Mouse (Mus musculus) heart, embryonic 11.5 days (tissue): Measurements from ENCODE around the gene Odf2l. TPM values are rescaled to one million over a fixed set of nuclear protein-coding genes. Genes with fewer than 3 reads are reported as not detected.
A peak's percentile ranks its signal among the peaks of the same experiment; 100 is the strongest.

Experiments
- ATAC-seq: fragments of 200-750 bp; cut with Nextera tagmentation; replicated peaks from 2 replicates; pipeline ENCODE4 v1.8.0; 2017; ENCODE audit warnings: moderate library complexity; ENCODE audit not compliant: insufficient number of reproducible peaks, low FRiP score, low TSS enrichment
- H3K27ac ChIP-seq: fragments of 300-500 bp; sonication (generic); 2 replicates; pipeline ENCODE4 v1.5.1; 2014; ENCODE audit warnings: mild to moderate bottlenecking, low read depth, low read length
- H3K27me3 ChIP-seq: fragments of 300-500 bp; sonication (generic); 2 replicates; pipeline ENCODE4 v1.6.1; 2014; ENCODE audit warnings: mild to moderate bottlenecking, low read length, mixed read lengths; ENCODE audit not compliant: control insufficient read depth, insufficient read depth
- H3K36me3 ChIP-seq: fragments of 300-500 bp; sonication (generic); 2 replicates; pipeline ENCODE4 v1.6.1; 2014; ENCODE audit warnings: mild to moderate bottlenecking, low read length, moderate library complexity, mixed read lengths; ENCODE audit not compliant: control insufficient read depth, insufficient read depth
- H3K4me1 ChIP-seq: fragments of 300-500 bp; sonication (generic); 2 replicates; pipeline ENCODE4 v1.6.1; 2014; ENCODE audit warnings: low read length; ENCODE audit not compliant: control insufficient read depth, insufficient read depth
- H3K4me2 ChIP-seq: fragments of 300-500 bp; sonication (generic); 2 replicates; pipeline ENCODE4 v1.6.1; 2014; ENCODE audit warnings: mild to moderate bottlenecking, moderate library complexity
- H3K4me3 ChIP-seq: fragments of 300-500 bp; sonication (generic); 2 replicates; pipeline ENCODE4 v1.5.1; 2014; ENCODE audit warnings: low read depth, low read length
- H3K9ac ChIP-seq: fragments of 300-500 bp; sonication (generic); 2 replicates; pipeline ENCODE4 v1.6.1; 2014; ENCODE audit warnings: mild to moderate bottlenecking, low read depth, low read length, moderate library complexity
- H3K9me3 ChIP-seq: fragments of 300-500 bp; sonication (generic); replicated peaks from 2 replicates; pipeline ENCODE4 v1.6.1; 2016; ENCODE audit warnings: low read length; ENCODE audit not compliant: control insufficient read depth
- WGBS: fragments of 180-500 bp; shearing (Covaris S2); extraction: QIAGEN DNeasy Blood & Tissue Kit; methylation state at CpG from one replicate; pipeline ENCODE4 v1.1.7; 2014; ENCODE audit not compliant: insufficient replicate concordance; 5-methylcytosine and 5-hydroxymethylcytosine counted together
- polyA plus RNA-seq: library from polyadenylated mRNA; unstranded; fragments of >200 nt; fragmentation: Nextera tagmentation; extraction: Ambion mirVana; gene quantifications from 2 replicates; pipeline ENCODE4 v1.2.1, GENCODE M21; 2014

Gene Odf2l
- polyA plus RNA-seq, 1 experiment from 2014 or later: 13.9 TPM

DNA sequence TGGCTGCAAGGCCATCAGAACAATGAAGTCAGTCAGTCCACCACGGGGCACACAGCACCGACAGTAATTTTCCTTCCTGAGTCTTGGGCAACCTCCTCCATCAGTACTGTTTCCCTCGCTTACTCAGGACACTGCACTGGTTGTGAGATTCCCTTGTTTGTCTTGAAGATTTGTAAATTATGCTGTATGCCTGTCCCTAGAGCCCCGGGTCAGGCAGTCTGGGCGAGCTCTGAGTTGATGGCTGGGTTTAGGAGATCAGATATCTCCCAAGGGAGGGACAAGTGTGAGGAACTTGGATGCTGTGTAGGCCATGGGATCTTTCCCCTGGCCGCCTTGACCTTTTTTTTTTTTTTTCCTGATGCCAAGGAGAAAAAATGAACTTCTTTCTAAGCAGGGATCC is 19.1 kb upstream of the Odf2l start, which contains the start of gene Clca2:
TSS of gene Clca2 (minus strand) at position 153 of the 400 bp plus-strand sequence.
- H3K9me3 ChIP-seq: no peaks in the 10 kb centered on the region
- 61% methylated on average over 6 of the region's 6 CpGs for WGBS
- ATAC-seq: no peak
- no peaks in the 10 kb centered on the region for H3K36me3 ChIP-seq
- H3K27me3 ChIP-seq: no peaks in the 10 kb centered on the region
- H3K9ac ChIP-seq: no peak within 1 kb of the TSS
- no peak within 1 kb of the TSS for H3K27ac ChIP-seq
- no peak within 1 kb of the TSS for H3K4me3 ChIP-seq
- H3K4me1 ChIP-seq: peaks cover 7% of the 10 kb centered on the region; the same call in 1 of the 2 replicates
- H3K4me2 ChIP-seq: no peak within 1 kb of the TSS

DNA sequence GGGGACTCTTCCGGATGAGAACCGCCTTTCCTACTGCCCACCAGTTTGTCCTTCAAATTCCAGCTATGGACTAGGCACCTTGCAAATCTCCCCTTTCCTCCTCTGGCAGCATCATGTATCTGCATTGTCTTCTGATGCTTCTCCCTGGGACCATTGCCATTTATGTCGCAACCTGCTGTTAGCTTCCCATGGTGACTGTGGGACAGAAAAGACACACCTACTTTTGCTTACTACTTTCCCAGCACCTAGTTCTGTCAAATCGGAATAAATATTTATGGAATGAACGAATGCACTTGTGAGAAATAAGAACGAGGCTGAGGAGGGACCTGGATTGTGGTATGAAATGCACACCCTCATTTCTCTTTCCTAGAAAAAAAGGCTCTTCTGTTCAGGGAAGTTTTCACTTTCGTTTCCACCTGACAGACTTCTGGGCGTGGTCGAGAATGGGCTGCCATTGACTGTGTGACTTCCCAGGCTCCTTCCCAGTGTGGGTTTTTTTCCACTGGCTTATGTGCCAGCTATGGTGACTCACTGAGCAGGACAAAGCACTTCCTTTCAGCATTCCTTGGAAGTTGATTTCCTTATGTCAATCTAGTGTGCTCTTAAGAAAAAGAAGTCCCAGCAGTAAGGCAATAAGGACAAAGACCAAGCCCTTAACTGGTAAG is 16.4 kb upstream of the Odf2l start:
- H3K9me3 ChIP-seq: no peaks in the 10 kb centered on the region
- H3K36me3 ChIP-seq: no peaks in the 10 kb centered on the region
- H3K27me3 ChIP-seq: no peaks in the 10 kb centered on the region
- H3K4me3 ChIP-seq: no peak overlapping the region
- H3K9ac ChIP-seq: no peak overlapping the region
- ATAC-seq: 0 out of 2 replicates have a peak, but pooled peaks have one; percentile 46
- no peak overlapping the region for H3K4me2 ChIP-seq
- no peak overlapping the region for H3K27ac ChIP-seq
- 73% methylated on average over 9 of the region's 9 CpGs for WGBS
- H3K4me1 ChIP-seq: peaks cover 7% of the 10 kb centered on the region; the same call in 1 of the 2 replicates

DNA sequence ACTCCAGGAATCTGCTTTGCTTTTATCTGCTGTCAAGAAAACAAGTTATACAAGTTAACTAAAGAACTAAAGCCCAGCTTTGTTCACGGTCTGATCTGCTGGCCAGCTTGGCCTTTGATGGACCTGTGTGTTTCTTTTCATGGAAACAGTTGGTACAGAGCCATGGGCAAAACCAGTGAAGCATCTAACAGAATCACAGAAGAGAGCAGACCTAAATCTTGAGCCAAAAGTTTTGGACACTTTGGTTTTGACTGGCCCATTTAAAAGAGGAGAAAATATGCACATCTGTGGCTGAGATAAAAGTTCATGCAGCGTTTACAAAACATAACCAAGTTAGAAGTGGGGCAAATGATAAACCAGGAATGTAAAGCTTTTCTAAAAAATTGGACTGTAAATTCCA is 15.1 kb upstream of the Odf2l start:
- no peak for ATAC-seq
- no peaks in the 10 kb centered on the region for H3K36me3 ChIP-seq
- no peak overlapping the region for H3K4me2 ChIP-seq
- H3K4me3 ChIP-seq: no peak overlapping the region
- no peak overlapping the region for H3K9ac ChIP-seq
- peaks cover 7% of the 10 kb centered on the region; the same call in 1 of the 2 replicates for H3K4me1 ChIP-seq
- no peaks in the 10 kb centered on the region for H3K9me3 ChIP-seq
- H3K27me3 ChIP-seq: no peaks in the 10 kb centered on the region
- 58% methylated on average over 2 of the region's 2 CpGs for WGBS
- H3K27ac ChIP-seq: no peak overlapping the region

DNA sequence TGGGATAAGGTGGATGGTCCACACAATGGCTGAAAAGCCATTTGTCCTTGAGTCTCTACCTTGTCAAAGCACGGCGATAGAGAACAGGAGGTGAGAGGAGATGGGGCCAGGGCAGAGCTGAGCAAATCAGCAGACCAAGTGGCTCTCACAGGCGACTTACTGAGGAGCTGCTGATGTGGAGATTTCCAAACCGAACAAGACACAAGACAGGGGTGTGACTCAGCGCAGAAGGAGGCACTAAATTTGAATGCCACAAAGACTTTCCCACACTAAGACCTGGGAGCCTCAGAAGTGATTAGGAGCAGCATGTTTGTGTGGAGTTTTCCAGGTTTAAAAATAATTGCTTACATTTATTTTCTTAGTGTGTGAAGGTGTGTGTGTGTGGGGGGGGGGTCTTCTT is 14.6 kb upstream of the Odf2l start:
- Histone ChIP-seq H3K4me1 (peaks cover 7% of the 10 kb centered on the region; the same call in 1 of the 2 replicates), H3K36me3 (no peaks in the 10 kb centered on the region), H3K9ac (0 out of 2 replicates have a peak overlapping the region, but pooled peaks have one; percentile 22), H3K4me2 (peak overlapping the region; percentile 43), H3K27me3 (no peaks in the 10 kb centered on the region), H3K9me3 (peaks cover 3% of the 10 kb centered on the region; the same call in 1 of the 2 replicates), H3K4me3 (no peak overlapping the region), H3K27ac (no peak overlapping the region)
- 20% methylated on average over 5 of the region's 5 CpGs for WGBS
- no peak for ATAC-seq

DNA sequence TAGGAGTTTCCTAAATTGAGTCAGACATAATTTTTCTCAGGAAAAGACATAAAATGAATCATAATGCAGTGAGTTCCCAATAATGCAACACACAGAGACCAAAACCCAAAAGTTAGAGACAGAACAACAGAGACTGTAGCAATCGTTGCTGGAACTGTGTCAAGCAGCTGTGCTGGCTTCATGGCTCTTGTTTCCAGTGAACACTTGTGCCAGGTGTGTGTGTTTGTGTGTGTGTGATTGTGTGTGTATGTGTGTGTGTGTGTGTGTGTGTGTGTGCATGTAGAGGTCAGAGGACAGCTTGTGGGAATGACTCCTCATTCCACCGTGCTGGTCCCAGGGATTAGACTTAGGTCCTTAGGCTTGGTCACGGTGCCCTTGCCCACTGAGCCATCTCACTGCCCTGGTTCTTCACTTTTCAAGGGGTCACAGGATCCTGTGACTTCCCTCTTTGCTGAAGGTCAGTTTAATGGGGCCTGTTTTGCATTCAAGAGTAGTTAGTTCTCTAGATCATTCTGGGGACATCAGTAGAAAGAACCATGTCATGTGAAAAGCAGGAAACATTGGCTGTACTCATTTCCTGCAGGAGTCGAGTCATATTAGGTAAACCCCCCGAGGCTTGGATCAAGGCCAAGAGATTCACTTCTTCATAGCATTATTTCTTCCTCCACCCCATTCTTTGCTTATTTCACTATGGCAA is 13.2 kb upstream of the Odf2l start:
- Histone ChIP-seq H3K9ac (no peak overlapping the region), H3K4me1 (peaks cover 7% of the 10 kb centered on the region; the same call in 1 of the 2 replicates), H3K9me3 (peaks cover 3% of the 10 kb centered on the region; the same call in 1 of the 2 replicates), H3K4me2 (no peak overlapping the region), H3K4me3 (no peak overlapping the region), H3K27me3 (no peaks in the 10 kb centered on the region), H3K36me3 (no peaks in the 10 kb centered on the region), H3K27ac (no peak overlapping the region)
- 68% methylated on average over 5 of the region's 5 CpGs for WGBS
- ATAC-seq: no peak

DNA sequence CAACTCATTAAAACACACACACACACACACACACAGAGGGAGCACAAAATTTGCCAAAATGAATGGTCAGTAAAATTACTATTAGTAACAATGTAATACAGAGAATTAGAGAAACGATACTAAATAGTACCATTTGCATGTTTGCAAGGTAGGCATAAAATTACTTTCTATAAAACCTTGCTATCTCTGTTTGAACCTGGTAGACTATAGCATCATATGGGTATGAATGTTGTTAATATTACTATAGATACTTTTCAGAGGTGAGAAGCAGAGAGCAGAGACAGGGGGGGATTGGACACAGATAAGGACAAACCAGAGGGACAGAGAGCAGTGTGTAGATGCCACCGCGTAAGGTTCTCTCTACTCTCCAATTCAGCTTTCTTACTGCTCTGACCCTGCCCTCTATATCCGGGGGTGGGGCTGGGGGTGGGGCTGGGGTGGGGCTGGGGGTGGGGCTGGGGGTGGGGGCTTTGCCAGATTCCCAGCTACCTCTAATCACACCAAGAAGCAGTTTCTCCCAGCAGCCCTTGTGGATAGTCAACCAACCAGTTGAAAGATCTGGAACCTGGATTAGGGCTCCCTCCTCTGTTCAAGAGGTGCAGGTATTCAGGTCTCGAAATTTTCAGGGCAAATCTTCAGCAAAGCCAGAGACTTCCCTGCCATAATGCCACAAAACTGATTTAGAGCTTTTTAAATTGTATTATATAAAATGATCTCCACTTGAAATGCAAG is 12.4 kb upstream of the Odf2l start:
- Histone ChIP-seq H3K36me3 (no peaks in the 10 kb centered on the region), H3K9ac (no peak overlapping the region), H3K4me2 (no peak overlapping the region), H3K4me1 (peaks cover 7% of the 10 kb centered on the region; the same call in 1 of the 2 replicates), H3K27ac (no peak overlapping the region), H3K4me3 (no peak overlapping the region), H3K27me3 (no peaks in the 10 kb centered on the region), H3K9me3 (peaks cover 3% of the 10 kb centered on the region; the same call in 1 of the 2 replicates)
- ATAC-seq: no peak
- WGBS: 79% methylated on average over 5 of the region's 5 CpGs

DNA sequence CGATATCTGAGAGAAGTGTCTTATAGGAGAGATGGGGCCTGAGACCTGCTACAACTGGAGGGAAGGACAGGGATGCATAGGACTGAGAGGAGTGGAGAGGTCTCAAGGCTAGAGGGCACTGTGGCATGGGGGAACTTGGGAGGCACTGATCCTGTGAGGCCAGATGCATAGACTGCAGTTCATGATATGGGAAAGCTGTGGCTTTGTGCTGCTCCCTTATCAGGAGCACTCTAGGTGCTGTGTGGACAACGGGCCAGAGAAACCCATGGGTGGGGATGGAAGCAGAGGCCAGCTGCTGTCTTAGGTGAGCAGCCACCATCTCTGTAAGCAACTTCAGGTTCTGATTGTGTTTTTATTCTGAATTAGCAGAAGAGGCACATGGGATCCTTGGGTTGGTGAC is 3.2 kb upstream of the Odf2l start:
- Histone ChIP-seq H3K27ac (no peak overlapping the region), H3K27me3 (no peaks in the 10 kb centered on the region), H3K36me3 (no peaks in the 10 kb centered on the region), H3K4me1 (0 out of 2 replicates have a peak, but pooled peaks cover 4% of the 10 kb centered on the region), H3K9ac (no peak overlapping the region), H3K4me2 (no peak overlapping the region), H3K4me3 (no peak overlapping the region), H3K9me3 (no peaks in the 10 kb centered on the region)
- 75% methylated on average over 2 of the region's 2 CpGs for WGBS
- no peak for ATAC-seq

DNA sequence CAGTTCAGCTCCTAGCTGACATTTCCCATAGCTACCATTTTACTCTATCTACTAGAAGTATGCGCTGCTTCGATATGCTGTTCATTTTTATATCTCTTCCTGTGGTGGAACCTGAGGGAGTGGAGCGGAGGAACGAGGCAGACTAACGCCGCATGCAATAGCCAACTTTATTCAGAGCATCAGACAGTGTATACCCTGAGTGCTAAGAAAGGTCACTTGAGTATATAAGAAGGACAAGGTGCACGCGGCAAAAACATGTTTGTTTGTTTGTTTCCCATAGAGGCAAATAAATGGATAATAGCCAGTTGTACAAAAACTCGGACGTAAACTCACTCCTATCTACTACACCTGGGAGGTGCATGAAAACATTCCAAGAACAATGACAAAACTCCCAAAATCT is 751 bp upstream of the Odf2l start:
- Histone ChIP-seq H3K27me3 (no peaks in the 10 kb centered on the region), H3K4me1 (0 out of 2 replicates have a peak, but pooled peaks cover 4% of the 10 kb centered on the region), H3K4me3 (peak overlapping the region; percentile 73), H3K4me2 (peak overlapping the region; percentile 67), H3K27ac (no peak overlapping the region; the same call in 1 of the 2 replicates), H3K36me3 (no peaks in the 10 kb centered on the region), H3K9ac (peak overlapping the region; percentile 90), H3K9me3 (no peaks in the 10 kb centered on the region)
- ATAC-seq: no peak
- WGBS: 79% methylated on average over 10 of the region's 10 CpGs
